Mouse (Mus musculus): ENCODE results near the gene Zkscan14. TPM values are rescaled to one million over a fixed set of nuclear protein-coding genes. Genes with fewer than 3 reads are reported as not detected.
A peak's percentile ranks its signal among the peaks of the same experiment; 100 is the strongest.
"Not testable (repeated sequence)": the region's sequence is repeated elsewhere in the genome, so short reads cannot be mapped to it uniquely, and the experiment has no call there.

Gene Zkscan14
- polyA plus RNA-seq (2016; fragmentation: Nextera tagmentation; extraction: Ambion mirVana), result 5.9 and 6.5 TPM in 2 replicates

- H3K4me3 ChIP-seq, result peak within 1 kb of the TSS; percentile 84
- WGBS, result 2% methylated on average over 37 of the region's 37 CpGs
- peak; percentile 78 for DNase-seq (ENCODE audit: extremely low spot score, low spot score)
- no peaks in the 10 kb centered on the region for H3K9me3 ChIP-seq
- H3K27ac ChIP-seq, result peak within 1 kb of the TSS; percentile 80
- H3K36me3 ChIP-seq (replicated peaks), result no peaks in the 10 kb centered on the region
- peaks cover 32% of the 10 kb centered on the region for H3K4me1 ChIP-seq
- no peaks in the 10 kb centered on the region for H3K27me3 ChIP-seq (ENCODE audit: poor library complexity, severe bottlenecking)
Observed at GRCm38 (mm10) chr5:145201321-145201991, at the start of gene Zkscan14. Gene Zkscan14, minus strand, starts transcription at chr5:145201868.

GRCm38 (mm10) chr5:145249520-145249919 is 47.9 kb upstream of the Zkscan14 start:
- H3K9me3 ChIP-seq, result peaks cover 7% of the 10 kb centered on the region; the same call in 1 of the 2 replicates
- no peaks in the 10 kb centered on the region for H3K27me3 ChIP-seq (ENCODE audit: poor library complexity, severe bottlenecking)
- H3K4me1 ChIP-seq, result no peaks in the 10 kb centered on the region
- no peak overlapping the region for H3K4me3 ChIP-seq
- H3K36me3 ChIP-seq (replicated peaks), result peaks cover 84% of the 10 kb centered on the region
- 88% methylated on average over 3 of the region's 3 CpGs for whole genome bisulfite sequencing
- H3K27ac ChIP-seq, result no peak overlapping the region
- no peak for DNase-seq (ENCODE audit: extremely low spot score, low spot score)

- DNase-seq (ENCODE audit: extremely low spot score, low spot score), result no peak
- no peaks in the 10 kb centered on the region for H3K27me3 ChIP-seq (ENCODE audit: poor library complexity, severe bottlenecking)
- H3K9me3 ChIP-seq, result no peaks in the 10 kb centered on the region
- H3K4me1 ChIP-seq, result peaks cover 24% of the 10 kb centered on the region
- no peak overlapping the region for H3K4me3 ChIP-seq
- no peak overlapping the region for H3K27ac ChIP-seq
- H3K36me3 ChIP-seq (replicated peaks), result peaks cover 63% of the 10 kb centered on the region
Observed at GRCm38 (mm10) chr5:145234636-145235035, 33.0 kb upstream of the Zkscan14 start.

- H3K27me3 ChIP-seq (ENCODE audit: poor library complexity, severe bottlenecking), result no peaks in the 10 kb centered on the region
- peak overlapping the region; percentile 88 for H3K27ac ChIP-seq
- H3K4me3 ChIP-seq, result peak overlapping the region; percentile 99
- under 1% methylated on average over 49 of the region's 49 CpGs for WGBS
- no peak for DNase-seq (ENCODE audit: extremely low spot score, low spot score)
- peaks cover 24% of the 10 kb centered on the region for H3K4me1 ChIP-seq
- no peaks in the 10 kb centered on the region for H3K9me3 ChIP-seq
- peaks cover 36% of the 10 kb centered on the region for H3K36me3 ChIP-seq (replicated peaks)
Observed at GRCm38 (mm10) chr5:145231893-145232411, 30.3 kb upstream of the Zkscan14 start.

GRCm38 (mm10) chr5:145231367-145231871 is 29.8 kb upstream of the Zkscan14 start, which contains the start of gene Zfp655:
Gene Zfp655, plus strand, starts transcription at chr5:145231715.
- no peaks in the 10 kb centered on the region for H3K27me3 ChIP-seq (ENCODE audit: poor library complexity, severe bottlenecking)
- H3K36me3 ChIP-seq (replicated peaks), result peaks cover 32% of the 10 kb centered on the region
- H3K4me1 ChIP-seq, result peaks cover 24% of the 10 kb centered on the region
- H3K27ac ChIP-seq, result peak within 1 kb of the TSS; percentile 88
- no peaks in the 10 kb centered on the region for H3K9me3 ChIP-seq
- under 1% methylated on average over 42 of the region's 42 CpGs for WGBS
- H3K4me3 ChIP-seq, result peak within 1 kb of the TSS; percentile 99
- peak; percentile 96 for DNase-seq (ENCODE audit: extremely low spot score, low spot score)

GRCm38 (mm10) chr5:145230641-145231040 is 29.0 kb upstream of the Zkscan14 start:
- peaks cover 24% of the 10 kb centered on the region for H3K4me1 ChIP-seq
- H3K36me3 ChIP-seq (replicated peaks), result peaks cover 24% of the 10 kb centered on the region
- no peak overlapping the region for H3K27ac ChIP-seq
- no peak for DNase-seq (ENCODE audit: extremely low spot score, low spot score)
- 94% methylated on average over 4 of the region's 4 CpGs for WGBS
- no peaks in the 10 kb centered on the region for H3K9me3 ChIP-seq
- H3K4me3 ChIP-seq, result peak overlapping the region; percentile 99
- H3K27me3 ChIP-seq (ENCODE audit: poor library complexity, severe bottlenecking), result no peaks in the 10 kb centered on the region

GRCm38 (mm10) chr5:145229283-145229682 is 27.6 kb upstream of the Zkscan14 start:
- not testable (repeated sequence) for H3K4me3 ChIP-seq; H3K27ac ChIP-seq; H3K27me3 ChIP-seq (ENCODE audit: poor library complexity, severe bottlenecking); H3K9me3 ChIP-seq; DNase-seq (ENCODE audit: extremely low spot score, low spot score)
- Histone ChIP-seq H3K36me3 (replicated peaks) (peaks cover 11% of the 10 kb centered on the region), H3K4me1 (peaks cover 24% of the 10 kb centered on the region)
- WGBS, result 82% methylated on average over 6 of the region's 6 CpGs

- no peak for DNase-seq (ENCODE audit: extremely low spot score, low spot score)
- Histone ChIP-seq H3K4me3 (no peak overlapping the region), H3K27ac (no peak overlapping the region), H3K9me3 (no peaks in the 10 kb centered on the region), H3K36me3 (replicated peaks) (peaks cover 19% of the 10 kb centered on the region), H3K4me1 (peaks cover 8% of the 10 kb centered on the region), H3K27me3 (ENCODE audit: poor library complexity, severe bottlenecking) (no peaks in the 10 kb centered on the region)
- 68% methylated on average over 2 of the region's 2 CpGs for WGBS
Observed at GRCm38 (mm10) chr5:145226453-145226852, 24.8 kb upstream of the Zkscan14 start.

GRCm38 (mm10) chr5:145223395-145223794 is 21.7 kb upstream of the Zkscan14 start:
- Histone ChIP-seq H3K4me1 (no peaks in the 10 kb centered on the region), H3K36me3 (replicated peaks) (peaks cover 49% of the 10 kb centered on the region), H3K27me3 (ENCODE audit: poor library complexity, severe bottlenecking) (no peaks in the 10 kb centered on the region), H3K27ac (no peak overlapping the region), H3K9me3 (no peaks in the 10 kb centered on the region), H3K4me3 (no peak overlapping the region)
- no peak for DNase-seq (ENCODE audit: extremely low spot score, low spot score)
- WGBS, result 87% methylated on average over 12 of the region's 12 CpGs

- Histone ChIP-seq H3K9me3 (no peaks in the 10 kb centered on the region), H3K27ac (no peak overlapping the region), H3K36me3 (replicated peaks) (peaks cover 55% of the 10 kb centered on the region), H3K4me3 (no peak overlapping the region), H3K27me3 (ENCODE audit: poor library complexity, severe bottlenecking) (no peaks in the 10 kb centered on the region), H3K4me1 (no peaks in the 10 kb centered on the region)
- 89% methylated on average over 5 of the region's 5 CpGs for WGBS
- no peak for DNase-seq (ENCODE audit: extremely low spot score, low spot score)
Observed at GRCm38 (mm10) chr5:145222840-145223239, 21.2 kb upstream of the Zkscan14 start.

GRCm38 (mm10) chr5:145219981-145220380 is 18.3 kb upstream of the Zkscan14 start:
- WGBS, result 96% methylated on average over 8 of the region's 8 CpGs

GRCm38 (mm10) chr5:145218671-145219070 is 17.0 kb upstream of the Zkscan14 start:
- H3K4me3 ChIP-seq, result no peak overlapping the region
- no peaks in the 10 kb centered on the region for H3K4me1 ChIP-seq
- DNase-seq (ENCODE audit: extremely low spot score, low spot score), result no peak
- WGBS, result 95% methylated on average over 20 of the region's 20 CpGs
- peaks cover 73% of the 10 kb centered on the region for H3K36me3 ChIP-seq (replicated peaks)
- no peaks in the 10 kb centered on the region for H3K9me3 ChIP-seq
- no peaks in the 10 kb centered on the region for H3K27me3 ChIP-seq (ENCODE audit: poor library complexity, severe bottlenecking)
- H3K27ac ChIP-seq, result no peak overlapping the region

More at GRCm38 (mm10) chr5:145219981-145220380, 18.3 kb upstream of the Zkscan14 start:
- Histone ChIP-seq H3K4me1 (no peaks in the 10 kb centered on the region), H3K27ac (no peak overlapping the region), H3K9me3 (no peaks in the 10 kb centered on the region), H3K27me3 (ENCODE audit: poor library complexity, severe bottlenecking) (no peaks in the 10 kb centered on the region), H3K36me3 (replicated peaks) (peaks cover 64% of the 10 kb centered on the region), H3K4me3 (no peak overlapping the region)
- peak; percentile 10 for DNase-seq (ENCODE audit: extremely low spot score, low spot score)

- DNase-seq (ENCODE audit: extremely low spot score, low spot score), result no peak
- Histone ChIP-seq H3K36me3 (replicated peaks) (peaks cover 75% of the 10 kb centered on the region), H3K27ac (no peak overlapping the region), H3K4me3 (no peak overlapping the region), H3K4me1 (no peaks in the 10 kb centered on the region), H3K27me3 (ENCODE audit: poor library complexity, severe bottlenecking) (no peaks in the 10 kb centered on the region), H3K9me3 (no peaks in the 10 kb centered on the region)
- 96% methylated on average over 21 of the region's 21 CpGs for WGBS
Observed at GRCm38 (mm10) chr5:145218206-145218605, 16.5 kb upstream of the Zkscan14 start.
